Mouse (Mus musculus) stomach, postnatal 0 days (tissue): ENCODE data around the gene Lrrc2.

Source experiments
- CTCF ChIP-seq: IDR thresholded peaks from 2 replicates; pipeline ENCODE4 v1.5.1; 2016; ENCODE audit warnings: antibody characterized with exemption, low read depth, mild to moderate bottlenecking, moderate library complexity
- EP300 ChIP-seq: optimal IDR thresholded peaks from 2 replicates; pipeline ENCODE3; 2016; ENCODE audit warnings: antibody characterized with exemption

DNA sequence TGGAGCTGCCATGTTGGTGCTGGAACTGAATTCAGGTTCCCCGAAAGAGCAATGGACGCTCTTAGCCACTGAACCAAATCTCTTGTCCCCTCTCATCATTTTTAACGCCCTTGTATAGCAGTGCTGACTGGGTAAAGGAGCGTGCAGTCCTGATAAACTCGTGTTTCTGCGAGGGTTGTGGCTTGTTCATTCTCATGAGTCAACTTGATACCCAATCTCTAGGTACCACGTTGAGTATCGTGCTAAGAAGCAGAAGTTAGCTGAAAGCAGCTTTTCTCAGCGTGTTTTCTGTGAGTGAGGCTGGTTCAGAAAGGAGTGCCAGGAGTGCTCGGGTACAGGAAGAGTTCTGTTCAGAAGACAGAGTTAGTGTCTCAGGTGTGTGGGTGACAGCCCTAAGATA is 75.4 kb downstream of the Lrrc2 start:
- TF ChIP-seq EP300: no peak
- TF ChIP-seq CTCF: no peak
